Mouse (Mus musculus): ENCODE measurements at regions not wholly inside any gene's neighbourhood (a gene's known extent, or its start where the extent isn't known, plus 50 kb on each side); places are given as distances from the start of the nearest gene placed in this dataset.

GRCm38 (mm10) chr10:91591398-91591811, 410.3 kb upstream of the Tmpo start:
- no peak for DNase-seq (ENCODE audit: low spot score in 2 of 2)

- no peak for DNase-seq (ENCODE audit: low spot score in 2 of 2)
Observed at GRCm38 (mm10) chr10:91583204-91583603, 402.1 kb upstream of the Tmpo start.

DNA sequence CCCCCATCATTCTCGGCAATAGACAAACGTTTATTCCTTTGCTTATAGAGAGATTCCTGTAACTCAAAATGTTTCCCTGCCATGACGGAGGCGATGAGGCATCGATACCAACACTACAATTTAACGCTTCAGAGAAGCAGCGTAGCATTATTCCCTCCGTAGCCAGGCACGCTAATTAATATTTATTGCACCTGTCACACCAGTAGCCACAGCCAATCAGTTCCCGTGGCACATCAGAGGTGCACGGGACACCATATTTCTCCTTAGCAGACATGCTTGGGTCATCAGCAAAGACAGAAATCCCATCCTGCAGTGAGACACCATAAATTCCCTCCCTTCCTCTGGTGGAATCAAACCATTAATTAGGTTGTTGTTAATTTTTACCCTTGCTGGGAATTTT, 399.8 kb upstream of the Tmpo start:
- no peak for DNase-seq (ENCODE audit: low spot score in 2 of 2)

DNA sequence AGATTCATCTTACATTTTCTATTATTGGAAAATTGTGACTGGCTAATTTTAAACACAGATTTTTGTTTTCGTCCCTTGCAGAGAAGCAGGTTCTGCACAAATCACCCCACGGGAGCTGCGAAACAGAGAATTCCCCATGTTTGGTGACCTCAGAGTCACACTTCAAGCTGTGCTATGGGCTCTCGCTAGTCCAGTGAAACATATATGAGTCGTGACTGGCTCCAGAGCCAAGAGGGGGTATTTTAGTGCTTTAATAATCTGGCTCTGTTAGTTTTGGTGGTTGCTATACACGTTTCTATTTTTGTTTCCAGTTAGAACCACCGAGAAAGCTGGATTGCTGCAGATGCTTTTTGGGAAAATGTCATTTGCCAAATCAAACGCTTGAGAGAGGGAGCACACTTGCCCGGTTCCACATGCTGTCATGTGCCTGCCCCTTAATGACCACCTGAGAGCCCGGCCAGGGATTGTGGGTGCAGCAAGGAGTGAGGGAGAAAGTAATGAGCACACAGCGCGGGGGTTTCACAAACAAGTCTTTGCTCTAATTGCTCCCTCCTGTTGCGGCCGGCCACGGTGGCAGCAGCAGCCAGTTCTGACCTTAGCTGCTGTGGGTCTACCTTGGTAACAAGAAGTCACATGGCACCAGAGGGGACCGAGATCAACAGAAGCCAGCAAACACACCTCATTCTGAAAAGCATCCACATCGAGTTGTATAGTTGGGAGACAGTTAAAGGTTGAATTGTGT, 394.4 kb upstream of the Tmpo start:
- DNase-seq (ENCODE audit: low spot score in 2 of 2), result peak in 1 of 2 experiments; percentile 5

DNA sequence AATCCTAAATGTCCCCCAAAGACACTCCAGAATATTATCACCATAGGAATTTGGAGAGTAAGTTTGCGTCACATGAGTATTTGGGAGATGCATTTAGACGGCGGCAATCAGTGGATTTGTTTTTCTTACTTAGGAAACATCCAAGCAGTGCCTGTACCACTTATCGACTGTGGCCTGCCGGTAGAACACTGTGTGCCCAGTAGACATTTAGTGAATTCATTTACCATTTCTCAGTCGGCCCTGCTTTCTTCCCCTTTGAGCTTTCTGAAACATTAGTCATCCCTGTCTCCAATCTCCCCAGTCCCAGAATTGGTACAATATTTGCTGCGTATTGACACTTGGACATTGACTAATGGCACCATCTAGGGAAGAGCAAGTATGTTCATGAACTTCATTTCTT, 391.7 kb upstream of the Tmpo start:
- DNase-seq (ENCODE audit: low spot score in 2 of 2), result no peak

- no peak for DNase-seq (ENCODE audit: low spot score in 2 of 2)
Observed at GRCm38 (mm10) chr10:91569046-91569445, 387.9 kb upstream of the Tmpo start.

DNA sequence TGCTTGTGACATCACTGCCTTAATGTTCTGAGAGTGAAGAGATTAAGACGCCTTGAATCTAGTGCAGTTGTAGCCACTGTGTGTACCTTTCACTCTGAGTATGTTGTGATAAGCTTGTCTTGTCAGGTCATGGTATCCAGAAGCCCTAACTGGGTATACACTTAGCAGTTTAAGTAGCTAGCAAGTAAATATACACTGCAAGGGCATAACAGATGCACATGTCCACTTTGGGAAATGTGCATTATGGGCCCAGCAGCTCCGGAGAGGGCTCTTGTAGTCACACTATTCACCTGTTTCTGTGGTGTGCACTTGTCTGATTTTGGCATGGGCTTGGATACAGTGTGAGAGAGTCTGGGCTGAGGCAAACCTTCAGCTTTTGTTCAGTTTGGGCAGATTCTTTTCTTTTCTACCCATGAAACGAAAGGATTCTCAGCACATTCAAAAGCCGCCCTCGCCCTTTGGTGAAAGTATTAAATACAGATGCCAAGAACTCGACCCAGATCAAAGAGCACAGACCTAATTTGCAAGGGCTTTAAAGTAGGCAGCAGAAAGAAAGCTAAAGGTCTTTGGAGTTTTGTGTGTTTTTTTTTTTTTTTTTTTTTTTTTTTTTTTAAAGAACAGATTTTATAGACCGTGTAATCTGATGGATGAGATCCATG, 385.1 kb upstream of the Tmpo start:
- no peak for DNase-seq (ENCODE audit: low spot score in 2 of 2)

- DNase-seq (ENCODE audit: low spot score in 2 of 2), result no peak
Observed at GRCm38 (mm10) chr10:91559307-91559706, 378.2 kb upstream of the Tmpo start.

GRCm38 (mm10) chr10:91548071-91548470, 367.0 kb upstream of the Tmpo start:
- DNase-seq (ENCODE audit: low spot score in 2 of 2), result no peak

GRCm38 (mm10) chr10:91546140-91546539, 365.0 kb upstream of the Tmpo start:
- DNase-seq (ENCODE audit: low spot score in 2 of 2), result peak; percentile 17 to 36

- no peak for DNase-seq (ENCODE audit: low spot score in 2 of 2)
Observed at GRCm38 (mm10) chr10:91545421-91545820, 364.3 kb upstream of the Tmpo start.

- no peak for DNase-seq (ENCODE audit: low spot score in 2 of 2)
Observed at GRCm38 (mm10) chr10:91543167-91543918, 362.2 kb upstream of the Tmpo start.

DNA sequence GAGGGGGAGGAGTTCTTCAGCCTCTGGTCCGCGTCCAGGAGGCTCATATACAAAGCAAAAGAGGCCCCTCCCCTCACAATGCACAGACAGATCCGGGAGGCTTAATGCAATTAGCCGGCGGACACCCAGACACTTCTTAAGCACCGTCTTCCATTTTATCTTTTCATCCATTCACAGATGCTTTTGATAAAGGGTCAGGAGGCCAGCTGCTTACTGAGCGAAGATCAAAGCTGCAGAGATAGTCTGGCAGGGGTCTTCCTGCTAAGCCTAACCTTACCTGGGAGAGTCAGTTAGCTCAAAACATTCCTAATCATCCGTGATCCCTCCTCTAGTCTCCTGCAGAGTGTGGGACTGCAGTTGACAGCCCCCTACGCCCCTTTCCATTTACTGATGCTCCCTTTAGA, 361.1 kb upstream of the Tmpo start:
- DNase-seq (ENCODE audit: low spot score in 2 of 2), result no peak

DNA sequence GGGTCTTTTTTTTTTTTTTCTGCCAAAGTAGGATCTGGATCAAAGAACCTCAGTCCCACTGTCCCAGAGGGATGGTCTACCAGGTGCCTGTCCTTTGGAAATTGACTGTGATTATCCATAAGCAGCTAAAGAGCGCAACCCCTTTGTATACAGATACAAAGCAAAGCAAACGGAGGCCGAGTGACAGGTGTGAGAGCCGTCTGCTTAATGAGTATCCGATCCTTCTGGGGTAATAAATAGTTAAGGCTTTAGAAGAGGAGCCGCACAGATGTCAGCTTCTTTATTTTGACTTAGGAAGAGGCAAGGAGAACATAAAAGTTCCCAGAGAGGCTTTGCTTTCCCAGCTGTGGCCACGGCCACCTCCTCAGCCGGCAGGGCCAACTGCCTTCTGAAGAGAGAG, 356.1 kb upstream of the Tmpo start:
- no peak for DNase-seq (ENCODE audit: low spot score in 2 of 2)

- DNase-seq (ENCODE audit: low spot score in 2 of 2), result no peak
Observed at GRCm38 (mm10) chr10:91535392-91535791, 354.3 kb upstream of the Tmpo start.

GRCm38 (mm10) chr10:91528305-91528704, 347.2 kb upstream of the Tmpo start:
- no peak for DNase-seq (ENCODE audit: low spot score in 2 of 2)

- no peak for DNase-seq (ENCODE audit: low spot score in 2 of 2)
Observed at GRCm38 (mm10) chr10:91521168-91521567, 340.1 kb upstream of the Tmpo start.

DNA sequence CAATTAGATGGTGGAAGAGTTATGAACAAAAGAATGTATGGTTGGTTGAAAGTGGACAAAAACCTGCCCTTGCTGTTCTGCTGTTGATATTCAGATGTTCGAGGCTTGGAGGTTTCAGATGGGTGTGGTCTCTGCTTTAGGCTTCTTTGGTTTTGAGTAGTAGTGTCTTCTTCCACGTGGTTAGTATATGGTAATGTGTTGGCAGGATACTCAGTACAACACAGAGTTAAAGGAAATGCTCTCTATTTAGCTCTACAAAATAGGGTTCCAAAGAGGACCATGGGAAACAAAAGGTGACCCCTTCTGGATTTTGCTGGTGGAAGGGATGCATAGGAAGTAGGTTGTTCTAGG, 333.9 kb upstream of the Tmpo start:
- no peak for DNase-seq (ENCODE audit: low spot score in 2 of 2)

- DNase-seq (ENCODE audit: low spot score in 2 of 2), result peak in 1 of 2 experiments; percentile 21
Observed at GRCm38 (mm10) chr10:91514163-91515020, 333.3 kb upstream of the Tmpo start.

- DNase-seq (ENCODE audit: low spot score in 2 of 2), result no peak
Observed at GRCm38 (mm10) chr10:91507038-91507437, 325.9 kb upstream of the Tmpo start.

DNA sequence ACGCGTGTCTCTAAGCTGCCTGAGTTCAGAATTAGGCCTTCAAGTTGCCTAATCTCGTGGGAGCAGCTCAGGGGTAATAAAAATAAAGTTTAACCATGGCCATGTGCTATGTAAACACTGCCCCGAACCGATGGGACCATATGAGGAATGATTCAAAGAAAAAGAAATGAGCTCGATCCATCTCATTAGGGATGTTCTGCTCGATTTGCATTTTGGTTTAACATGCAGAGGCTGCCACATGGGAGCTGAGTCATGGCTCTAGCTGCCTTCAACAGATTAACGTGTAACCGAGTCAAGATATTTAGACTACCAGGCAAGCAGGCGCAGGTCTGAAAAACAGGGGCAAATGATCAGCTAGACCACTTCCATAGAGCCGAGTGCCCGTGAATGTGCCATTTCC, 323.8 kb upstream of the Tmpo start:
- DNase-seq (ENCODE audit: low spot score in 2 of 2), result no peak

- DNase-seq (ENCODE audit: low spot score in 2 of 2), result no peak
Observed at GRCm38 (mm10) chr10:91498543-91498942, 317.4 kb upstream of the Tmpo start.
